Mouse (Mus musculus) neutrophil, adult 65 days (primary cell): ENCODE results near the gene 4930474N05Rik. TPM values are rescaled to one million over a fixed set of nuclear protein-coding genes. Genes with fewer than 3 reads are reported as not detected.

Source experiments
- total RNA-seq: library from RNA; stranded (reverse); gene quantifications from 2 replicates; pipeline ENCODE4 v1.2.4, GENCODE M21; 2023

Gene 4930474N05Rik
- not detected in 2 replicates for total RNA-seq

GRCm38 (mm10) chr14:36094617-36095016 is at the start of gene 4930474N05Rik:
Gene 4930474N05Rik (plus strand): TSS chr14:36094917.

